Mouse (Mus musculus): Measurements from ENCODE around the gene Ncoa5.

GRCm38 (mm10) chr2:165073381-165073781 lies 38.7 kb upstream of the Ncoa5 start:
- TF ChIP-seq EP300 (optimal IDR thresholded peaks at IDR 0.05) (no peak), CTCF (IDR thresholded peaks at IDR 0.05; ENCODE audit: low read depth) (no peak)

Data from stomach, postnatal 0 days (tissue).